Mouse (Mus musculus) midbrain, embryonic 12.5 days (tissue): ENCODE results near the gene Golt1b. TPM values are rescaled to one million over a fixed set of nuclear protein-coding genes. Genes with fewer than 3 reads are reported as not detected.

ENCODE experiments used
- ATAC-seq: fragments of 200-750 bp; cut with Nextera tagmentation; 2 replicates; pipeline ENCODE4 v1.8.0; 2017; ENCODE audit warnings: low read depth, moderate TSS enrichment, moderate library complexity; ENCODE audit not compliant: low FRiP score
- H3K27ac ChIP-seq: fragments of 300-500 bp; sonication (generic); replicated peaks from 2 replicates; pipeline ENCODE4 v1.5.1; 2016; ENCODE audit warnings: mild to moderate bottlenecking
- H3K27me3 ChIP-seq: fragments of 300-500 bp; sonication (generic); 2 replicates; pipeline ENCODE4 v1.6.1; 2016; ENCODE audit warnings: mild to moderate bottlenecking
- H3K36me3 ChIP-seq: fragments of 300-500 bp; sonication (generic); 2 replicates; pipeline ENCODE4 v1.6.1; 2016
- H3K4me1 ChIP-seq: fragments of 300-500 bp; sonication (generic); 2 replicates; pipeline ENCODE4 v1.6.1; 2016
- H3K4me2 ChIP-seq: fragments of 300-500 bp; sonication (generic); replicated peaks from 2 replicates; pipeline ENCODE4 v1.6.1; 2016; ENCODE audit warnings: mild to moderate bottlenecking, moderate library complexity
- H3K4me3 ChIP-seq: fragments of 300-500 bp; sonication (generic); 2 replicates; pipeline ENCODE4 v1.5.1; 2016; ENCODE audit warnings: mild to moderate bottlenecking
- H3K9ac ChIP-seq: fragments of 300-500 bp; sonication (generic); replicated peaks from 2 replicates; pipeline ENCODE4 v1.6.1; 2016; ENCODE audit warnings: mild to moderate bottlenecking, moderate library complexity
- H3K9me3 ChIP-seq: fragments of 300-500 bp; sonication (generic); 2 replicates; pipeline ENCODE4 v1.6.1; 2016; ENCODE audit warnings: mild to moderate bottlenecking
- WGBS: fragments of 180-500 bp; shearing (Covaris S2); methylation state at CpG from one replicate; pipeline ENCODE4 v1.1.7; 2016; 5-methylcytosine and 5-hydroxymethylcytosine counted together
- polyA plus RNA-seq: library from polyadenylated mRNA; unstranded; fragments of >200 nt; fragmentation: Nextera tagmentation; extraction: Ambion mirVana; gene quantifications from 2 replicates; pipeline ENCODE4 v1.2.1, GENCODE M21; 2016

The Golt1b gene
- polyA plus RNA-seq, 1 experiment from 2014 or later, result 97.5 TPM

DNA sequence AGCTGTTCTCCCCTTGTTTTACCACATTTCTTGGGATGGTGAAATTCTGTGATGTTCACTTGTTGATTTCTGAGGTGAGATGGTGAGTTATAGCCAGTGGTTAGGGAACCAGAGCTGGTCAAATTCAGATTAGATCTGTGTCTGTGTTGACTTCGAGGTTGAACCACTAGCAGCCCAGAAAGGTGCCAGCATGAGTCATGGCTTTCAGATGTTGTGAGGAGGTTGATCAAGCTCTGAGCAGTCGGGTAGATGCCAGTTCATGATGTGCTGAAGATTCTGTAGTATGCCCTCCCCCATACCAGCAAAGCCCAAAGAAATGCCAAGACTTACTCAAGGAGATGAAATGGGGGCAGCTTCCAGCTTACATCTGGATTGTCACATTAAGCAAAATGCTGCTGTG, 2.1 kb downstream of the Golt1b start:
- no peak overlapping the region for H3K9ac ChIP-seq
- peaks cover 9% of the 10 kb centered on the region; the same call in 1 of the 2 replicates for H3K36me3 ChIP-seq
- no peak overlapping the region for H3K27ac ChIP-seq
- 90% methylated on average over 2 of the region's 2 CpGs for WGBS
- H3K9me3 ChIP-seq, result no peaks in the 10 kb centered on the region
- H3K4me3 ChIP-seq, result no peak overlapping the region
- no peaks in the 10 kb centered on the region for H3K27me3 ChIP-seq
- peaks cover 20% of the 10 kb centered on the region for H3K4me1 ChIP-seq
- ATAC-seq, result no peak
- no peak overlapping the region for H3K4me2 ChIP-seq

DNA sequence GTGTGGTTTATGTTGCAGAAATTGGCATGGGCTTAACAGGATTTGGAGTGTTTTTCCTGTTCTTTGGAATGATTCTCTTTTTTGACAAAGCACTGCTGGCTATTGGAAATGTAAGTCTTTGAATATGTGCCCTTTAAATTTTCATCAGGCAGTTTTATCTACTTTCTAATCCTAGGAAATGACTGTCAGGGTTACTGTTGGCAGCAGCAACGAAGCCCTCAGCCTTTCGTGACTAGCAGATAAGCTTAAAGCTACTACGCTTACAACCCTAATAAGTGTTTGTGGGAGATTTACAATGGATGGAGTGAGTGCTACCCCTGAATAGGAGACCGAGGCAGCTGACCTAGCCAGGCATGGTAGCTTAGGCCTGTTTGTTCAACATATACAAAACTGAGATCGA, 5.3 kb downstream of the Golt1b start:
- no peak for ATAC-seq
- Histone ChIP-seq H3K36me3 (peaks cover 34% of the 10 kb centered on the region), H3K9me3 (no peaks in the 10 kb centered on the region), H3K27me3 (no peaks in the 10 kb centered on the region), H3K27ac (no peak overlapping the region), H3K4me3 (no peak overlapping the region), H3K4me2 (no peak overlapping the region), H3K9ac (no peak overlapping the region), H3K4me1 (peaks cover 15% of the 10 kb centered on the region)
- WGBS, result 92% methylated on average over 5 of the region's 5 CpGs

DNA sequence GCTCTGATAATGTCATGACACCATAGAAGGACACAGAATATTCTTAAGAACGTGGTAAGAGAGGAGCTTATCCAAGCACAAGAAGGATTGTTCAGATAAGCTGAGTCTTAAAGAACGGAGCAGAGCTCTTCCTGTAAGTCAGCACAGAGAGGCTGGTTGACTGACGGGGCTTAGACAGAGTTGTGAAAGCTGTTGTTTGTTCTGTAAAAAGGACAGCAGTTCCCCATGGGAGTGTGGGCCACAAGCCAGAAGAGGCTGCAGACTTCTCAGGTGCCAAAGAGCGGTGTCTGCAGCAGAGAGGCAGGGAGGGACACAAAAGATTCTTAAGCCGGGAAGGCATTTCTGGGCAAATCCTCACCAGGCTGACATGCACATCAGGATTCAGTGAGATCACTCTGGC, 7.6 kb downstream of the Golt1b start:
- Histone ChIP-seq H3K27ac (no peak overlapping the region), H3K4me2 (no peak overlapping the region), H3K36me3 (peaks cover 34% of the 10 kb centered on the region), H3K9me3 (no peaks in the 10 kb centered on the region), H3K4me1 (no peaks in the 10 kb centered on the region), H3K27me3 (no peaks in the 10 kb centered on the region), H3K4me3 (no peak overlapping the region), H3K9ac (no peak overlapping the region)
- WGBS, result 83% methylated on average over 5 of the region's 5 CpGs
- ATAC-seq, result no peak

DNA sequence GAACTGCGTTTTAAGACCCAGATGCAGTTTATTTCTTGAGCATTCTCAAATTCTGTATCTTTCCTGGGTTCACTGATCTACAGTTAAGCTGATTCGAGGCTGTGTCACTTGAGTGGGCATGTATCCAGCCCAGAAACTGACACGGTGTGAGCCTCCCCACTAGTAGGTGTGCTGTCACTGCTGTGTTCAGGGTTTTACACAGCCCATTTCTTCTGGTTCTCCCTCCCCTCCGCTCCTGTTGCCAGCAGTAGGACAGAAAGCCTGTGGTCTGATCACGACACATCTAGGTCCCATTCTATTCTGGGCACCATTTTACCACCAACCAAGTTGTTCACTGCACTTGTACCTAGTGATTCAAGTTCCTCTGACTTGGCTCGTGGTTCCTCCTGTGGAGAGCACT, 8.7 kb downstream of the Golt1b start:
- WGBS, result 94% methylated on average over 6 of the region's 6 CpGs
- Histone ChIP-seq H3K36me3 (peaks cover 39% of the 10 kb centered on the region), H3K4me2 (no peak overlapping the region), H3K27ac (no peak overlapping the region), H3K9ac (no peak overlapping the region), H3K27me3 (no peaks in the 10 kb centered on the region), H3K4me3 (no peak overlapping the region), H3K4me1 (no peaks in the 10 kb centered on the region), H3K9me3 (no peaks in the 10 kb centered on the region)
- ATAC-seq, result no peak

DNA sequence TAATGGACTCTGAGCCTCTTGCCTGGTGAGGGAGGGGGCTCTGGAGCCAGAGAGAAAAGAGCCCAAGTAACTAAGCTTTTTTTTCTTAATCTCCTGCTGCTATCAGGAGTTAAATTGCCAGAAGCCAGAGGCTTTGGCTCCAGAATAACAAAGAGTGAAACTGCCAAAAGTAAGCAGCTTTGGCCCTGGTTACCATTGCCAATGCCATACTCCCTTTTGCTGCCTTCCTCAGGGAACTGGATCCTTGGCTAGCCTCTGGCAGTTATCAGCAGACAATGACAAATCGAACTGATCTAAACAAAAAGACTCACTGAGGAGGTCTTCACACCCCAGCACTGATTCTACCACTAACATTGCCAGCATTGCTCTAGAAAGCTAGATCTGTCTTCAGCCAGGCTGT, 24.1 kb downstream of the Golt1b start:
- H3K4me3 ChIP-seq, result no peak overlapping the region
- no peak overlapping the region for H3K9ac ChIP-seq
- ATAC-seq, result no peak
- no peaks in the 10 kb centered on the region for H3K36me3 ChIP-seq
- H3K27me3 ChIP-seq, result peaks cover 35% of the 10 kb centered on the region
- 10% methylated on average over 1 of the region's 1 CpGs for WGBS
- no peak overlapping the region for H3K27ac ChIP-seq
- no peaks in the 10 kb centered on the region for H3K9me3 ChIP-seq
- H3K4me2 ChIP-seq, result no peak overlapping the region
- peaks cover 10% of the 10 kb centered on the region for H3K4me1 ChIP-seq

DNA sequence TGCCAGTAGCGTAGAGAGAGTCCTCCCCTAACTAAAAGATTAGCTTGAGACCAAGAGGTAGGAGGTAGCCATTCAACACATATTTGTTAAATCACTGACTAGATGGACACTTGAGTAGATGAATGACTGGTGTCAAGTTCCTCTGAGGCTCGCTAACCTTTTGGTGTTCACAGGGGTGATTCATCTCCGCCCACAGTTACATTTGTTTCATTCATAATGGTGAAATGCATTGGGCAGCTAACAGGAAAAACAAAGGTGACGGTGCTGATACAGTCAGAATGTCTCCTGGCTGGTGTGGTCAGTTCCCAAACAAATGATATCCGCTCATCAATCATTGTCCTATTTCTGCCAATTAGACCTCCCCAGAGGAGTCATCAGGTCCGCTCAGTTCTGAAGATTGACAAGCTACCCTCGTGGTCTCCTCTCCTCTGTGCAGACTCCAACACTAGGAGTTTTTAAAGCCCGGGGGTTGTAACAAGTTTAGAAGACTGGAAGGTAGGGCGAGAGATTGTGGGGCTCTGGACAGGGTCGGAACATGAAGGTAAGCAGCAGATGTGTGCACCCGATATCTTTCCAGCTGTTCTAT, 26.0 kb downstream of the Golt1b start, which contains the start of gene Spx:
Spx (plus strand) TSS at position 536 of the 586 bp plus-strand sequence.
- peaks cover 10% of the 10 kb centered on the region for H3K4me1 ChIP-seq
- peaks cover 35% of the 10 kb centered on the region for H3K27me3 ChIP-seq
- H3K9me3 ChIP-seq, result no peaks in the 10 kb centered on the region
- 75% methylated on average over 11 of the region's 11 CpGs for WGBS
- H3K27ac ChIP-seq, result no peak within 1 kb of the TSS
- H3K4me2 ChIP-seq, result peak within 1 kb of the TSS; percentile 76
- no peak for ATAC-seq
- no peaks in the 10 kb centered on the region for H3K36me3 ChIP-seq
- no peak within 1 kb of the TSS for H3K9ac ChIP-seq
- H3K4me3 ChIP-seq, result peak within 1 kb of the TSS; percentile 43; the same call in 1 of the 2 replicates

DNA sequence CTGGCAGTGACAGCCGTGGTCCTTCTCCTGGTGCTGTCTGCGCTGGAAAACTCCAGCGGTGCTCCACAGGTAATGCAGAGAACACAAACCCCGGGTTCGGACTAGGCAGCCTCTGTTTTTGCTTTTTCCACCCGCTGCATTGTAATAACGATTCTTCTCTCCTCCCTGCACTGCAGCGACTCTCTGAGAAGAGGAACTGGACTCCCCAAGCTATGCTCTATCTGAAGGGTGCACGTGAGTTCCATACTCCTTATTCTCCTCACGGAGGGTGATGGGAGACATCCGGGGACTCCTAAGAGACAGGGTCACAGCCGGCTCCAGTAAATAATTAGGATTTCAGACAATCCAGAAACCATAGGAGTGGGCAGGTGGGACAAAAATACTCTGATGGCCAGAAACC, 26.8 kb downstream of the Golt1b start:
- no peak overlapping the region for H3K27ac ChIP-seq
- 0 out of 2 replicates have a peak, but pooled peaks have one; percentile 28 for ATAC-seq

DNA sequence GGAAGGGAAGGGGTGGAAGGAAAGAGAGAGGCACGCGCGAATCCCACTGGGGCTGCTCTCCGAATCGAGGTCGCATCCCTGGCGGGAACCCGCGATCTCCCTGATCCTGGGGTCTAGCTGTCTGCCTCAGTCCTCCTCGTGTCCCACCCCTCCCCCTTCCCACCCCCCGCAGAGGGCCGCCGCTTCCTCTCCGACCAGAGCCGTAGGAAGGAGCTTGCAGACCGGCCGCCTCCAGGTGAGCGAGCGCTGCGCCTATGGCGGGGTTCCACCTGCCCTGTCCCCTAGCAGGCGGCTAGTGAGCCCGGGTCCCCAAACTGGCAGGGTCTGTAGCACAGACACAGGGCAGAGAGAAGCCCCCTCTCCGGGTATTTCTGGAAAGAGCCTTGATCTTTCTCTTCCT, 27.6 kb downstream of the Golt1b start:
- Histone ChIP-seq H3K27me3 (peaks cover 35% of the 10 kb centered on the region), H3K27ac (no peak overlapping the region), H3K36me3 (no peaks in the 10 kb centered on the region), H3K4me1 (peaks cover 10% of the 10 kb centered on the region), H3K9ac (peak overlapping the region; percentile 47; the same call in 1 of the 2 replicates), H3K9me3 (no peaks in the 10 kb centered on the region), H3K4me2 (peak overlapping the region; percentile 76), H3K4me3 (peak overlapping the region; percentile 43)
- ATAC-seq, result peak; percentile 63
- WGBS, result under 1% methylated on average over 24 of the region's 24 CpGs

More for the DNA sequence above, 26.8 kb downstream of the Golt1b start:
- Histone ChIP-seq H3K9ac (no peak overlapping the region), H3K4me1 (peaks cover 10% of the 10 kb centered on the region), H3K27me3 (peaks cover 35% of the 10 kb centered on the region), H3K9me3 (no peaks in the 10 kb centered on the region), H3K4me3 (peak overlapping the region; percentile 43; the same call in 1 of the 2 replicates), H3K4me2 (peak overlapping the region; percentile 76; the same call in 1 of the 2 replicates), H3K36me3 (no peaks in the 10 kb centered on the region)
- WGBS, result 12% methylated on average over 12 of the region's 12 CpGs

DNA sequence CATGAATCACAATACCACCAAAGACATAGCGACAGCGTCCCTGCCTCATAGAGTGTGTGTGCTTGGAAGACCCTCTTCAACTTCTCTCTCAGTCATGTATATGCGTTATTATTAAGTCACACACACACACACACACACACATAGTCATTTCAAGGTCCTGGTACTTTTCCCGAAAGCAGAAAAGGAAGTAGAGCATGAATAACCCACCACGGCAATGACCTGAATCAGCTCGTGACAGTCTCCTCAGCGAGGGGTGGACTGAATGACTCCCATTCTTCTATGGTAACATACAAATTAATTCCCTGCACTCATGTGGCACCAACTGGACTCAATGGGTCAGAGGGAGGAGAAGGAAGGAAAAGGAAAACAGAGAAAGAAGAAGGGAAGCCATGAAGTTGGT, 38.0 kb downstream of the Golt1b start:
- ATAC-seq, result no peak
- Histone ChIP-seq H3K27me3 (no peaks in the 10 kb centered on the region), H3K27ac (no peak overlapping the region), H3K9me3 (no peaks in the 10 kb centered on the region), H3K4me2 (no peak overlapping the region), H3K4me1 (no peaks in the 10 kb centered on the region), H3K9ac (no peak overlapping the region), H3K4me3 (no peak overlapping the region), H3K36me3 (no peaks in the 10 kb centered on the region)
- WGBS, result 79% methylated on average over 7 of the region's 7 CpGs

DNA sequence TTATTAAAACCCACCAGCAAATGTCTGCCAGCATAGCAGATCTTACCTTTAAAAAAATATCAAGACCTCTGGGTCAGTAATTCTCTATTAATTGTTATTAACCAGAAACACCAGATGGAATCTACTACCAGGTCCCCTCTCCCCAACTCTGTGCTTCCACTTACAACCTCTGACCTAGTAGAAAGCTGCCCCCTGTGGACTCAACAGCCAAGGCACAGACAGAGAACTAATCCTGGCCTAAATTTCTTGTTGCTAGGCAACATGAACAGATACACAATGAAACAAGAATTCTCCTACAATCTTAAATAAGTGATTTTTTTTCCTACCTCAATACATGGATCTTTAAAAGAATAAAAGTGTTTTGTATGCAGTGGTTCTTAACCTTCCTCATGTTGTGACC, 42.1 kb downstream of the Golt1b start:
- no peak overlapping the region for H3K27ac ChIP-seq
- no peak overlapping the region for H3K9ac ChIP-seq
- no peak for ATAC-seq

DNA sequence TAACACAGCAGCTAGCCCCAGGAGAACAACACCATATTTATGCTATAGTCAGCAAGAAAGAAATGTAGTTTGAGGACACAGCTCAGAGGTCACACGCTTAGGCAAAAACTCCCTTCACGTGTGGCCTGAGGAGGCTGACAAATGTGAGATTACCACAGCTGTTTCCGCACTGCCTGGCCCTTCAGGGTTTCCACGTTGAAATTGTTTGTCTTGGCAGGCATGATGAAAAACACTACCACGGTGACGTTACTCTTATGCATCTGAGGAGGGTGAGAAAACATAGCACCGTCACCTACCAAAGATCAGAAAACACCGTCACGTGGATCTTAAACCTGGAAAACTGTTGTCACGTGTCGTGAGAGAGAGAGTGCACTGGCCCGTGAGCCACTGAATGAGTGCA, 64.4 kb downstream of the Golt1b start:
- Histone ChIP-seq H3K36me3 (no peaks in the 10 kb centered on the region), H3K4me1 (no peaks in the 10 kb centered on the region), H3K9me3 (no peaks in the 10 kb centered on the region), H3K27ac (no peak overlapping the region), H3K27me3 (no peaks in the 10 kb centered on the region), H3K4me2 (no peak overlapping the region), H3K4me3 (no peak overlapping the region), H3K9ac (no peak overlapping the region)
- ATAC-seq, result no peak
- 79% methylated on average over 12 of the region's 12 CpGs for WGBS

More for the DNA sequence above, 42.1 kb downstream of the Golt1b start:
- Histone ChIP-seq H3K4me2 (no peak overlapping the region), H3K27me3 (no peaks in the 10 kb centered on the region), H3K4me3 (no peak overlapping the region), H3K9me3 (no peaks in the 10 kb centered on the region), H3K36me3 (no peaks in the 10 kb centered on the region), H3K4me1 (no peaks in the 10 kb centered on the region)

DNA sequence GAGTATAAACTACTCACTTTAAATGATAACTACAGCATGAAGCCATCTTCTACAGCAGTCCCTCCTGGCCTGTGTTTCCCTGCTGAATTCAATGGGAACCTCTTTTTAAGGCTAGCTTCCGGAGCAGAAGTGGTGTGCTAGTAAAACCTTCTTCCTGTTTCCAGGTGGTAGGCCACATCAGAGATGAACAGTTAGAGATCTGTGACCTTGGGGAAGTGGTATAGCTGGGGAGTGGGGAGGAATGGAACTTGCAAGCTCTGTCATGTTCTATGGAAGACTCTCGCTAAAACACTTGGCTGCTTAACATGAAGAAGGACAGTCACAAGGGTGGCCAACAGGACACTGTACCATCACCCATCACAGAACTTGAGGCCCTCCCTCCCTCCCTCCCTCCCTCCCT, 66.3 kb downstream of the Golt1b start:
- H3K4me3 ChIP-seq, result no peak overlapping the region
- H3K9me3 ChIP-seq, result no peaks in the 10 kb centered on the region
- H3K9ac ChIP-seq, result no peak overlapping the region
- H3K27ac ChIP-seq, result no peak overlapping the region
- H3K4me2 ChIP-seq, result no peak overlapping the region
- no peaks in the 10 kb centered on the region for H3K36me3 ChIP-seq
- no peak for ATAC-seq
- H3K27me3 ChIP-seq, result no peaks in the 10 kb centered on the region
- peaks cover 4% of the 10 kb centered on the region; the same call in 1 of the 2 replicates for H3K4me1 ChIP-seq
- WGBS, result 86% methylated on average over 2 of the region's 2 CpGs
